Mouse (Mus musculus): ENCODE data around the gene Disc1.

DNA sequence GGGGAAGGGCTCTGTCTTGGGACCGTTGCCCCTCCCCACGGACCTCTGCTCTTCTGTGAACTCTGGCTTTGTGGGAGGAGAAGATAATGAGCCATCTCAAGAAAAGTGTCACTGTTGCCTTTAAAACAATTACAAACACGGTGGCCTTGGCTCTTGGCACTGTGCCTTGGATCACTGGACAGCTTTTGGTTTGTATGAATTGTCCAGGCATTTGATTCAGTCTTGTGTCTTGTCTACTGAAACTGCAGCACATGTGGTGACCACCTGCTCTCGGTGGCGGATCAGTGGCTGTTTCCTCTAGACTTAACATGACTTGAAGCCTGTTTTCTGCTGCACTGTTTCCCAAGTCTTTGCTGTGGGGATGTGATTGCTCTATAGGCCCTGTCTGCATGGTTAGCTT is 44.1 kb downstream of the Disc1 start:
- TF ChIP-seq POLR2A (IDR thresholded peaks at IDR 0.05; ENCODE audit: borderline replicate concordance, extremely low read depth, low read depth, low read length) (no peak), CTCF (IDR thresholded peaks at IDR 0.05; ENCODE audit: insufficient read depth, low read length) (no peak)

All from lung, adult 2 months (tissue).